In genomic region chr1:84350262-84350661, GRCm38 (mm10) we compare ENCODE assay signal across 15 mouse cellular contexts. TPM values are rescaled to one million over a fixed set of nuclear protein-coding genes. Genes with fewer than 3 reads are reported as not detected.
DNase-seq lines count a peak whose midpoint lies in the region; ATAC-seq and TF ChIP-seq lines count a peak whose summit lies in the region.
"Had no signal": no experiment of that assay in that cellular context is flagged by ENCODE, and none has a peak within 500 bp of the region (broad histone marks: within the 10 kb centered on the region; RNA-seq: fewer than 3 reads in every experiment).

No protein-coding gene starts in this region.

- no peak overlapping the region for H3K27ac ChIP-seq in liver, embryonic 16.5 days (ENCODE audit: low read length)
- peak overlapping the region; percentile 15; the same call in 1 of the 2 replicates for H3K27ac ChIP-seq in intestine, postnatal 0 days (ENCODE audit: low read depth, low read length)
- no peak overlapping the region for H3K27ac ChIP-seq in midbrain, embryonic 15.5 days
- H3K27ac ChIP-seq: limb, embryonic 13.5 days; neural tube, embryonic 12.5 days had no signal

- H3K27me3 ChIP-seq in liver, embryonic 16.5 days (ENCODE audit: control insufficient read depth, insufficient read depth, low read depth, low read length), result no peaks in the 10 kb centered on the region
- H3K27me3 ChIP-seq in intestine, postnatal 0 days (replicated peaks; ENCODE audit: control insufficient read depth, insufficient read depth, low read length), result no peaks in the 10 kb centered on the region
- H3K27me3 ChIP-seq in splenic B cell, adult 2 months (ENCODE audit: control insufficient read depth, insufficient read depth, low read length, poor library complexity, severe bottlenecking), result no peaks in the 10 kb centered on the region
- no peaks in the 10 kb centered on the region for H3K27me3 ChIP-seq in midbrain, embryonic 15.5 days (replicated peaks)
- H3K27me3 ChIP-seq: limb, embryonic 13.5 days; neural tube, embryonic 12.5 days had no signal

- no peak for TF ChIP-seq CTCF in intestine, postnatal 0 days (IDR thresholded peaks at IDR 0.05; ENCODE audit: low read depth)

- no peak for DNase-seq in liver
- DNase-seq in c-Kit-positive CD71-negative TER-119-negative erythroid progenitor cells, embryonic 14.5 days (ENCODE audit: low read depth), result peak; percentile 5
- peak; percentile 6 for DNase-seq in splenic B cell, adult 2 months (ENCODE audit: low read depth, low spot score)
- DNase-seq in cerebellum, adult 9-11 months, result no peak
- DNase-seq: adrenal gland, postnatal 36 days; gastrocnemius, postnatal 25 days; kidney, postnatal 25 days; midbrain, embryonic 14.5 days; right cerebral cortex, postnatal 4 days had no signal

- no peaks in the 10 kb centered on the region for H3K36me3 ChIP-seq in liver, embryonic 16.5 days (ENCODE audit: control insufficient read depth, insufficient read depth)
- no peaks in the 10 kb centered on the region for H3K36me3 ChIP-seq in intestine, postnatal 0 days (ENCODE audit: control insufficient read depth, insufficient read depth)
- no peaks in the 10 kb centered on the region for H3K36me3 ChIP-seq in splenic B cell, adult 2 months (ENCODE audit: control insufficient read depth, insufficient read depth, low read length, poor library complexity, severe bottlenecking)
- no peaks in the 10 kb centered on the region for H3K36me3 ChIP-seq in midbrain, embryonic 15.5 days (replicated peaks)
- H3K36me3 ChIP-seq: limb, embryonic 13.5 days; neural tube, embryonic 12.5 days had no signal

- no peaks in the 10 kb centered on the region for H3K9me3 ChIP-seq in liver, embryonic 16.5 days (replicated peaks; ENCODE audit: control insufficient read depth, low read length)
- H3K9me3 ChIP-seq in intestine, postnatal 0 days (ENCODE audit: control insufficient read depth), result no peaks in the 10 kb centered on the region
- H3K9me3 ChIP-seq in midbrain, embryonic 15.5 days, result no peaks in the 10 kb centered on the region
- H3K9me3 ChIP-seq: limb, embryonic 13.5 days; neural tube, embryonic 12.5 days had no signal

- no peak overlapping the region for H3K4me3 ChIP-seq in liver, embryonic 16.5 days (ENCODE audit: low read depth, low read length)
- H3K4me3 ChIP-seq in intestine, postnatal 0 days (ENCODE audit: low read depth, low read length), result no peak overlapping the region
- H3K4me3 ChIP-seq in midbrain, embryonic 15.5 days, result no peak overlapping the region
- H3K4me3 ChIP-seq: limb, embryonic 13.5 days; neural tube, embryonic 12.5 days had no signal

- 66% methylated on average over 2 of the region's 2 CpGs for WGBS in liver, embryonic 16.5 days (ENCODE audit: insufficient replicate concordance)
- WGBS in intestine, postnatal 0 days, result 53% methylated on average over 2 of the region's 2 CpGs
- 90% methylated on average over 2 of the region's 2 CpGs for WGBS in midbrain, embryonic 15.5 days

- no peaks in the 10 kb centered on the region for H3K4me1 ChIP-seq in liver, embryonic 16.5 days (ENCODE audit: control insufficient read depth, low read depth, low read length)
- 0 out of 2 replicates have a peak, but pooled peaks cover 3% of the 10 kb centered on the region for H3K4me1 ChIP-seq in intestine, postnatal 0 days (replicated peaks; ENCODE audit: control insufficient read depth, insufficient read depth, low read length)
- no peaks in the 10 kb centered on the region for H3K4me1 ChIP-seq in midbrain, embryonic 15.5 days
- H3K4me1 ChIP-seq: limb, embryonic 13.5 days; neural tube, embryonic 12.5 days had no signal

- no peak overlapping the region for H3K4me2 ChIP-seq in liver, embryonic 16.5 days (ENCODE audit: low read depth, low read length)
- no peak overlapping the region for H3K4me2 ChIP-seq in intestine, postnatal 0 days (replicated peaks; ENCODE audit: low read depth)
- H3K4me2 ChIP-seq in midbrain, embryonic 15.5 days, result no peak overlapping the region
- H3K4me2 ChIP-seq: limb, embryonic 13.5 days; neural tube, embryonic 12.5 days had no signal

- ATAC-seq in liver, embryonic 16.5 days (ENCODE audit: low read depth), result peak; percentile 16; the same call in 1 of the 2 replicates
- ATAC-seq in intestine, postnatal 0 days, result no peak
- no peak for ATAC-seq in midbrain, embryonic 15.5 days (replicated peaks)
- ATAC-seq: activated CD4-positive, CD25-positive, alpha-beta regulatory T cell, adult 4 months had no signal

- no peak overlapping the region for H3K9ac ChIP-seq in liver, embryonic 16.5 days (ENCODE audit: low read depth, low read length)
- H3K9ac ChIP-seq in intestine, postnatal 0 days (ENCODE audit: low read depth, low read length), result no peak overlapping the region
- H3K9ac ChIP-seq in midbrain, embryonic 15.5 days, result no peak overlapping the region
- H3K9ac ChIP-seq: limb, embryonic 13.5 days; neural tube, embryonic 12.5 days had no signal

RNA-seq across cellular contexts. Expression of gene Pid1, which starts 13.7 kb away (rescaled TPM):
- polyA plus RNA-seq in liver, embryonic 16.5 days (2015; fragmentation: Nextera tagmentation; extraction: Ambion mirVana), result 24.4 and 25.1 TPM in 2 replicates
- polyA plus RNA-seq in intestine, postnatal 0 days (2015; fragmentation: Nextera tagmentation; extraction: Ambion mirVana), result 35.1 and 37.4 TPM in 2 replicates
- polyA plus RNA-seq in midbrain, embryonic 15.5 days (2015; fragmentation: Nextera tagmentation; extraction: Ambion mirVana), result 83.5 and 88.1 TPM in 2 replicates

Comparison
In these comparisons a context has a peak if more than half of its experiments do, and no peak if none do; other contexts are left out.
1. DNase-seq: peak in c-Kit-positive CD71-negative TER-119-negative erythroid progenitor cells, embryonic 14.5 days (single experiment) and splenic B cell, adult 2 months (single experiment); none in liver (single experiment) and cerebellum, adult 9-11 months (single experiment).